Mouse (Mus musculus) embryonic fibroblast, embryonic 13.5 days (primary cell): ENCODE data around the gene Tecpr1.

Experiments
- CTCF ChIP-seq: IDR thresholded peaks from 2 replicates; pipeline ENCODE4 v1.5.1; 2011; ENCODE audit warnings: mild to moderate bottlenecking, control low read depth, low read length, moderate library complexity, borderline replicate concordance; ENCODE audit not compliant: insufficient read depth
- POLR2A ChIP-seq: IDR thresholded peaks from 2 replicates; pipeline ENCODE4 v1.6.1; 2011; ENCODE audit warnings: low read depth, mild to moderate bottlenecking, control low read depth, low read length, moderate library complexity

DNA sequence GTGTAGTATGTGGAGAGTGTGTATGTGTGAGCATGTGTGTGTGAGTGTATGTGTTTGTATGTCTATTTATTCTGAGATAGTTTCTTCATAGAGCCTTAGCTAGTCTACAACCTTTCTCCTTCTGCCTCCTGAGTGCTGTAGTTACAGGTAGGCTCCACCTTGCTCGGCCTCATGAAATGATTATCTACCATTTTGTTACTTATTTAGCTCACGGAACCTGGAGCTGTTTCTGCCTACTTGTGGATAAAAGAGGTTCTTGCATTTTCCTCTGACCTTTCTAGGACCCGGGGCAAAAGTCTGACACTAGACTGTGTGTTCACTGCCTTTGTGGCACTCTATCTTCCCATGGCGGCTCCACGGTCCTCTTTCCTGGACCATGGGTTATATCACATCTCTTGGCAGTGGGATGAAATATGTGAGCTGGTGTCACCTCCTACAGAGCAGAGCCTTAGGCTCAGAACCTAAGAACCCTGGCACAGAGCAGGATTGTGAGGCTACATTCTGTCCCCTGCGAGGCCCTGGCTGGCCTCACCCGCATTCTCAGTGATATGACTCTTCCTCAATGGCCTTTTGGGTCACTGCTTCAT, 20.6 kb upstream of the Tecpr1 start, which contains the start of gene Bri3:
- TF ChIP-seq POLR2A (no peak), CTCF (no peak)
